Mouse (Mus musculus): Measurements from ENCODE around the gene Msrb3. TPM values are rescaled to one million over a fixed set of nuclear protein-coding genes. Genes with fewer than 3 reads are reported as not detected.

Gene Msrb3
- total and polyA plus RNA-seq, 3 experiments, result not detected

GRCm38 (mm10) chr10:120920604-120921003 lies 21.7 kb upstream of the Msrb3 start:
- in situ Hi-C loops (cut with MboI; ENCODE audit: low pct_ligation_motif_present, low pct_unique_long_range_greater_than_20kb, low sequenced_read_pairs), result no loop called here
- dilution Hi-C loops (cut with MboI; ENCODE audit: extremely low pct_ligation_motif_present, extremely low pct_unique_long_range_greater_than_20kb, low sequenced_read_pairs), result no loop called here

DNA sequence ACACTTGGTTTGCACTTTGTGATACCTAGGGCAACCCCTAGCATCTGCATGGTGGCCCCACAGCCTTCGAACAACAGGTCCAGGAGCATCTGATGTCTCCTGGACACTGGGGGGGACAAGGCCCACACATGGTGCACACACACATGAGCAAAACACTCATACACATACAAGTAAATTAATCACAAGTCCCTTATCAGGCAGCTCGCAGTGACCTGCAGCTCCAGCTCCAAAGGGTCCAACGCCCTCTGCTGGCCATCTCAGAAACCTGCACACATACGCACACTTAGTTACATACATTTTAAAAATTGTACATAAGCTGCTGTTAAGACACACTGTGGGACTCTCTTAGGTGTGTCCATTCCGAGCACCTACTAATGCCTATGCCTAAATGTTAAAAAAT lies 17.3 kb upstream of the Msrb3 start:
- H3K4me2 ChIP-seq (ENCODE audit: insufficient read depth, low read depth, poor library complexity, severe bottlenecking), result no peak overlapping the region
- TF ChIP-seq KAT2A (IDR thresholded peaks at IDR 0.05; ENCODE audit: insufficient replicate concordance, low read length) (no peak), CTCF (conservative IDR thresholded peaks at IDR 0.05 in 1 of 2, IDR thresholded peaks at IDR 0.05 in 1 of 2; ENCODE audit: low read depth in 2 of 2, low read length in 2 of 2) (peak in 1 of 2 experiments; percentile 33; a peak in 1 of 4 replicates)

More at GRCm38 (mm10) chr10:120920604-120921003, 21.7 kb upstream of the Msrb3 start:
- Histone ChIP-seq H3K79me2 (replicated peaks; ENCODE audit: control insufficient read depth, extremely low read depth, insufficient read depth, poor library complexity, severe bottlenecking) (no peaks in the 10 kb centered on the region), H3K36me3 (replicated peaks in 1 of 2; ENCODE audit: control insufficient read depth in 1 of 2, insufficient read depth in 1 of 2, low read length in 1 of 2) (peaks cover 13 to 34% of the 10 kb centered on the region in 2 experiments), H3K27me3 (replicated peaks) (no peaks in the 10 kb centered on the region), H3K4me2 (ENCODE audit: insufficient read depth, low read depth, poor library complexity, severe bottlenecking) (no peak overlapping the region), H3K9me3 (replicated peaks; ENCODE audit: low read length) (no peaks in the 10 kb centered on the region), H3K9ac (ENCODE audit: insufficient read depth, low read depth) (no peak overlapping the region), H3K27ac (ENCODE audit: insufficient read depth, low read depth) (no peak overlapping the region; the same call in 1 of the 2 replicates), H3K4me1 (ENCODE audit: control insufficient read depth in 1 of 2, insufficient read depth in 2 of 2) (no peaks in the 10 kb centered on the region), H3K4me3 (replicated peaks in 1 of 3; ENCODE audit: low read depth in 2 of 3, low read length in 2 of 3, poor library complexity in 1 of 3) (no peak overlapping the region)
- DNase-seq (ENCODE audit: extremely low read depth), result no peak
- no peak for TF ChIP-seq ETS1 (conservative IDR thresholded peaks at IDR 0.05; ENCODE audit: low read depth, low read length)
- no peak for TF ChIP-seq POLR2AphosphoS2 (IDR thresholded peaks at IDR 0.05; ENCODE audit: low read depth, low read length)
- TF ChIP-seq IRF4 (IDR thresholded peaks at IDR 0.05; ENCODE audit: low read depth, low read length), result no peak

GRCm38 (mm10) chr10:120914948-120915631 lies 16.2 kb upstream of the Msrb3 start:
- H3K79me2 ChIP-seq (replicated peaks; ENCODE audit: control insufficient read depth, extremely low read depth, insufficient read depth, poor library complexity, severe bottlenecking), result no peaks in the 10 kb centered on the region
- no peak overlapping the region for H3K4me3 ChIP-seq (replicated peaks in 1 of 3; ENCODE audit: low read depth in 2 of 3, low read length in 2 of 3, poor library complexity in 1 of 3)
- no peak overlapping the region for H3K4me2 ChIP-seq (ENCODE audit: insufficient read depth, low read depth, poor library complexity, severe bottlenecking)
- DNase-seq (ENCODE audit: extremely low read depth), result no peak
- no peak overlapping the region for H3K27ac ChIP-seq (ENCODE audit: insufficient read depth, low read depth)
- TF ChIP-seq MAZ (IDR thresholded peaks at IDR 0.05; ENCODE audit: low read depth, low read length), result no peak
- TF ChIP-seq MAFK (IDR thresholded peaks at IDR 0.05; ENCODE audit: insufficient replicate concordance, low read length), result no peak
- no peak for TF ChIP-seq CHD1 (IDR thresholded peaks at IDR 0.05; ENCODE audit: low read depth, low read length)
- TF ChIP-seq IRF4 (IDR thresholded peaks at IDR 0.05; ENCODE audit: low read depth, low read length), result no peak
- no peak for TF ChIP-seq RAD21 (IDR thresholded peaks at IDR 0.05; ENCODE audit: low read depth, low read length)
- TF ChIP-seq UBTF (IDR thresholded peaks at IDR 0.05; ENCODE audit: low read depth, low read length), result no peak
- no peak for TF ChIP-seq POLR2AphosphoS2 (IDR thresholded peaks at IDR 0.05; ENCODE audit: low read depth, low read length)
- TF ChIP-seq POLR2A (IDR thresholded peaks at IDR 0.05; ENCODE audit: low read depth, low read length), result no peak
- no peak for TF ChIP-seq JUND (conservative IDR thresholded peaks at IDR 0.05; ENCODE audit: low read depth, low read length)
- TF ChIP-seq NRF1 (IDR thresholded peaks at IDR 0.05; ENCODE audit: low read depth, low read length), result no peak
- no peak for TF ChIP-seq ELF1 (IDR thresholded peaks at IDR 0.05; ENCODE audit: low read depth, low read length)
- no peak for TF ChIP-seq SMC3 (IDR thresholded peaks at IDR 0.05; ENCODE audit: low read depth, low read length)
- TF ChIP-seq MXI1 (IDR thresholded peaks at IDR 0.05; ENCODE audit: low read depth, low read length), result no peak
- no peak for TF ChIP-seq MYC (IDR thresholded peaks at IDR 0.05; ENCODE audit: low read depth, low read length)
- no peak for TF ChIP-seq MAX (IDR thresholded peaks at IDR 0.05; ENCODE audit: low read length)
- dilution Hi-C loops (cut with MboI; ENCODE audit: extremely low pct_ligation_motif_present, extremely low pct_unique_long_range_greater_than_20kb, low sequenced_read_pairs), result no loop called here
- H3K9ac ChIP-seq (ENCODE audit: insufficient read depth, low read depth), result no peak overlapping the region
- no peaks in the 10 kb centered on the region for H3K9me3 ChIP-seq (replicated peaks; ENCODE audit: low read length)
- in situ Hi-C loops (cut with MboI; ENCODE audit: low pct_ligation_motif_present, low pct_unique_long_range_greater_than_20kb, low sequenced_read_pairs), result no loop called here
- no peaks in the 10 kb centered on the region for H3K27me3 ChIP-seq (replicated peaks)
- peaks cover 0 to 3% of the 10 kb centered on the region in 2 experiments for H3K36me3 ChIP-seq (replicated peaks in 1 of 2; ENCODE audit: control insufficient read depth in 1 of 2, insufficient read depth in 1 of 2, low read length in 1 of 2)
- H3K4me1 ChIP-seq (ENCODE audit: control insufficient read depth in 1 of 2, insufficient read depth in 2 of 2), result peaks cover 0 to 6% of the 10 kb centered on the region in 2 experiments; a peak in 1 of 4 replicates

More for the DNA sequence above, 17.3 kb upstream of the Msrb3 start:
- Histone ChIP-seq H3K27ac (ENCODE audit: insufficient read depth, low read depth) (no peak overlapping the region), H3K36me3 (replicated peaks in 1 of 2; ENCODE audit: control insufficient read depth in 1 of 2, insufficient read depth in 1 of 2, low read length in 1 of 2) (peaks cover 6 to 10% of the 10 kb centered on the region in 2 experiments), H3K9ac (ENCODE audit: insufficient read depth, low read depth) (no peak overlapping the region), H3K4me3 (replicated peaks in 1 of 3; ENCODE audit: low read depth in 2 of 3, low read length in 2 of 3, poor library complexity in 1 of 3) (no peak overlapping the region), H3K27me3 (replicated peaks) (no peaks in the 10 kb centered on the region), H3K9me3 (replicated peaks; ENCODE audit: low read length) (no peaks in the 10 kb centered on the region), H3K4me1 (ENCODE audit: control insufficient read depth in 1 of 2, insufficient read depth in 2 of 2) (peaks cover 0 to 6% of the 10 kb centered on the region in 2 experiments; a peak in 1 of 4 replicates), H3K79me2 (replicated peaks; ENCODE audit: control insufficient read depth, extremely low read depth, insufficient read depth, poor library complexity, severe bottlenecking) (no peaks in the 10 kb centered on the region)
- dilution Hi-C loops (cut with MboI; ENCODE audit: extremely low pct_ligation_motif_present, extremely low pct_unique_long_range_greater_than_20kb, low sequenced_read_pairs), result no loop called here
- in situ Hi-C loops (cut with MboI; ENCODE audit: low pct_ligation_motif_present, low pct_unique_long_range_greater_than_20kb, low sequenced_read_pairs), result no loop called here
- peak; percentile 6 for DNase-seq (ENCODE audit: extremely low read depth)
